Mouse (Mus musculus): ENCODE data around the gene Snapc3. TPM values are rescaled to one million over a fixed set of nuclear protein-coding genes. Genes with fewer than 3 reads are reported as not detected.
A peak's percentile ranks its signal among the peaks of the same experiment; 100 is the strongest.
"Not testable (repeated sequence)": the region's sequence is repeated elsewhere in the genome, so short reads cannot be mapped to it uniquely, and the experiment has no call there.

Gene Snapc3
- polyA plus RNA-seq, 1 experiment from 2014 or later = 34.3 TPM

DNA sequence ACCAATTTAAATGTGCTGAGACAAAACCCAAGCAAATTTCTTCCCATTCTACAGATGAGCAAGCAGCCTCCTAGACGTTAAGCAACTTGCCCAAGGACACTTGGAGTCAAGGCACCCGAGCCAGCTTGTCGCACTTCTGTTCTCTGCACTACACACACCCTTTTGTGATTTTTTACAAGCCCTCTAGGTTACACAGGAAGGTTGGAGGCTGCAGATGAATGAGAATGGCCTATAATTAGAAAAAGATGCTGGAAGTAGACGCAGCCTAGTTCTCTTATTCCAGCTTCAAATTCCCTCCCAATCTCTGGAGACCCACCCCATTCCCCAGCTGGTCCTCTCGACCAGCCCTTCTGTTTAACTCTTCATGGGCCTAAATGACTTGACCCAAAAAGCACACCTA is 71.6 kb downstream of the Snapc3 start:
- in situ Hi-C loops (cut with MboI; ENCODE audit: low pct_unique_long_range_greater_than_20kb) = no loop called here
- H3K27me3 ChIP-seq = no peaks in the 10 kb centered on the region
- ChIA-PET CTCF (no interaction called here), POLR2A (interaction anchor here (0.6 kb wide), 1 partner anchor 59 kb away, joined by 3 read pairs; no protein-coding TSS in a partner anchor)
- no peak for TF ChIP-seq CTCF (IDR thresholded peaks at IDR 0.05)
- no peak for DNase-seq (ENCODE audit: low read depth, low spot score)
- ATAC-seq = no peak

DNA sequence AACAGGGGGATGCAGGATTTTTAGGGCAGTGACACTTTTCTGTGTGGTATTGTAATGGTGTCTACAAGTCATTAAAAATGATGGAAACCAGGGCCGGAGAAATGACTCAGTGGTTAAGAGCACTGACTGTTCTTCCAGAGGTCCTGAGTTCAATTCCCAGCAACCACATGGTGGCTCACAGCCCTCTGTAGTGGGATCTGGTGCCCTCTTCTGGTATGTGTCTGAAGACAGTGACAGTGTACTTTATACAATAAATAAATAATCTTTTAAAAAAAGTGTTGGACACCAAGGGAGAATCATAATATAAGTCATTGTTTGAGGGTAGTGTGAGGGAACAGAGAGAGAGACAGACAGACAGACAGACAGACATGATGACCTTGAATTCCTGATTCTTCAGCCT is 75.6 kb downstream of the Snapc3 start:
- in situ Hi-C loops (cut with MboI; ENCODE audit: low pct_unique_long_range_greater_than_20kb) = no loop called here
- ATAC-seq (no peak), DNase-seq (ENCODE audit: low read depth, low spot score) (no peak)
- TF ChIP-seq CTCF (IDR thresholded peaks at IDR 0.05) = peak; percentile 34
- ChIA-PET CTCF (no interaction called here), POLR2A (no interaction called here)
- H3K27me3 ChIP-seq = no peaks in the 10 kb centered on the region

DNA sequence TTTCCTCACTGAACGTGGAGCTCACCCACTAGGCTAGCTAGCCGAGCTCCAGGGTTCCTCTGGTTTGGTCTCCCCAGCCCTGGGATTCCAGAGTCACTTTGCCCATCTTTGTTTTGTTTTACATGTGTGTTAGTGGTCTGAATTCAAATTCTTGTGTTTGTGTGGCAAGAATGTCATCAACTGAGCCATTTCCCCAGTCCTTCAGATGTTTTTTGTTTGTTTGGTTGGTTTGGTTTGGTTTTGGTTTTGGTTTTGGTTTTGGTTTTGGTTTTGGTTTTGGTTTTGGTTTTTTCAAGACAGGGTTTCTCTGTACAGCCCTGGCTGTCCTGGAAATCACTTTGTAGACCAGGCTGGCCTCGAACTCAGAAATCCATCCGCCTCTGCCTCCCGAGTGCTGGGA is 79.5 kb downstream of the Snapc3 start:
- CTCF ChIA-PET; H3K27me3 ChIP-seq; ATAC-seq; DNase-seq (ENCODE audit: low read depth, low spot score); POLR2A ChIA-PET; in situ Hi-C loops (cut with MboI; ENCODE audit: low pct_unique_long_range_greater_than_20kb): not testable (repeated sequence)

DNA sequence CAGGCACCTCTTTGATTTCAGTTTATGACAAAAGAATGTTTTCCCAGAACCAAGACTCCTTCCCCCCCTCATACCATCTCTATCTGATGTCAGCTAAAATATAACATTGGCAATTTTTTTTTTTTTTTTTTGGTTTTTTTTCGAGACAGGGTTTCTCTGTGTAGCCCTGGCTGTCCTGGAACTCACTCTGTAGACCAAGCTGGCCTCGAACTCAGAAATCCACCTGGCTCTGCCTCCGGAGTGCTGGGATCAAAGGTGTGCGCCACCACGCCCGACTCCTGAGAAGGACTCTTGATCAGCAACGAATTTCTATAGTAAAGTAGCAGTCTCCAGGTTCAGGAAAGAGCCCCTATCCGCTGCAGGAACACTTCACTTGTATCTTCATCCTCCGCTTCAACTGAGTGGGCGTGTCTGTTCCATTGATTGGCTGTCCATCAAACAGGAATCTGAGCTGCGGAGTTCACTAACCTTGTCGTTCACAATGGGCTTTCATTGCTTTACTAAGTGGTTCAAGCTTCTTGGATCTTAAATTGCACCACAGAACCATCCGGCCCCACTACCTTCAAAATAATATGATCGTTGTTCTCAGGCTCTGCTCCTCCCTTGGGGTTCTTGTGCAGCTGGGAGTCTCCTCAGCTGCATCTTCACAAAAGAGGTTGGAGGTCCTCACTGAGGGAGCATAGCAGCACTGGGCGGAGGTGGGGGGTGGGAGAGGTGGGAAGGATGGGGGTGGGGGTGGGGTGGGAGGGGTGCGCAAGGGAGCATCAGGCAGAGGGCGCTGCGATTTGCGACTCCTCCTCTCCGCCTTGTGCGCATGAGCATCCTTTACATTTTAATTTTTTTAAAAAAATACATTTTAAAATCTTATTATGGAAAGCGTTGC is 82.9 kb downstream of the Snapc3 start:
- TF ChIP-seq CTCF (IDR thresholded peaks at IDR 0.05) = no peak
- ATAC-seq = no peak
- in situ Hi-C loops (cut with MboI; ENCODE audit: low pct_unique_long_range_greater_than_20kb) = no loop called here
- ChIA-PET CTCF (no interaction called here), POLR2A (no interaction called here)
- no peaks in the 10 kb centered on the region for H3K27me3 ChIP-seq
- no peak for DNase-seq (ENCODE audit: low read depth, low spot score)

DNA sequence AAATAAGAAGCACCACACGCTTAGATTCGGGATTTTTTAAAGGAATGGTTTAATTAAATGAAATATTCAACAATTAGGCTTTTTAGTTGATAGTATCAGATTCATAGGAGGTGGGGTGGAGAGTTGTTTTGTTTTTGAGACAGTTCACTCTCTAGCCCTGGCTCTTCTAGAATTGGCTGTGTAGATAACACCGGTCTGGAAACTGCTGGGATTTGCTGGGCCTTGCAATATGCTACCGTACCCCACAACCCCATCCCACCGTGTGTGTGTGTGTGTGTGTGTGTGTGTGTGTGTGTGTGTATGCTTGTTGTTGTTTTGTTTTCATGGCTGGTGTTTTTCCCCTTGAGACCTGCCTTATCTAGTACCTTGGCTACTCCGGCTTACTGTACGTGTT is 83.5 kb downstream of the Snapc3 start:
- DNase-seq (ENCODE audit: low read depth, low spot score) (no peak), ATAC-seq (no peak)
- H3K27me3 ChIP-seq = no peaks in the 10 kb centered on the region
- TF ChIP-seq CTCF (IDR thresholded peaks at IDR 0.05) = no peak
- in situ Hi-C loops (cut with MboI; ENCODE audit: low pct_unique_long_range_greater_than_20kb) = no loop called here
- ChIA-PET CTCF (no interaction called here), POLR2A (interaction anchor here (0.6 kb wide), 1 partner anchor 519 kb away, joined by 5 read pairs; no protein-coding TSS in a partner anchor)

DNA sequence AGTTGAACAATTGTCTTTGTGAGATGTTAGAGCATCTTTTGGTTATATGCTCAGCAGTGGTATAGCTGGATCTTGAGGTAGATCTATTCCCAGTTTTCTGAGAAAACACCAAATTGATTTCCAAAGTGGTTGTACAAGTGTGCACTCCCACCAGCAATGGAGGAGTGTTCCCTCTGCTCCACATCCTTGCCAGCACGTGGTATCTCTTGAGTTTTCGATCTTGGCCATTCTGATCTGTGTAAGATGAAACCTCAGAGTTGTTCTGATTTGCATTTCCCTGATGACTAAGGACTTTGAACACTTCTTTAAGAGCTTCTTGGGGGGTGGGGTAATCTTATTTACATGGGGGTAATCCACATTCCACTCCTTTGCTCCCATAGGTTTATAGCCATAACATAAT is 92.1 kb downstream of the Snapc3 start:
- ATAC-seq (no peak), DNase-seq (ENCODE audit: low read depth, low spot score) (no peak)
- TF ChIP-seq CTCF (IDR thresholded peaks at IDR 0.05) = no peak
- in situ Hi-C loops (cut with MboI; ENCODE audit: low pct_unique_long_range_greater_than_20kb) = no loop called here
- H3K27me3 ChIP-seq = no peaks in the 10 kb centered on the region
- POLR2A ChIA-PET = interaction anchor here (1.0 kb wide), 1 partner anchor 16 kb away, joined by 4 read pairs; the partner anchor contains the start of gene Ccdc171
- CTCF ChIA-PET = no interaction called here

DNA sequence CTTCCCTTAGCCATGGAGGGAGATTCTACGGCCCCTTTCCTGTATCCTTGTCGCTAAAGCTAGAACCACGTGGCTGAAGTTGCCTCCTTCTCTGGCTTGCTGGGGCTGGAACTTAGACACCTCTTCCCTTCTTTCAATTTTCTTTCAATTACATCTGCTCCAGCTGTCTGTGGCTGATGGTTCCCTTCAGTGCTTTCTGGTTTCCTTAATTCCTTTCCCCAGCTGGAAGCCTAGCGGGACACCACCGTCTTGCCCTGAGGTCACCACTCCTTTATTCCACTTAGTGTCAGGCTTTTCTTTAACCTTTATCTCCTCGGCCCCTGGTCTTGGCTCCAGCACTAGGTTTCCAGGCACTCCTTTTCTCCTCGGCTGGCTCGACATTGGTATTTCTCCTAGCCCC is 93.6 kb downstream of the Snapc3 start:
- in situ Hi-C loops (cut with MboI; ENCODE audit: low pct_unique_long_range_greater_than_20kb) = no loop called here
- no peaks in the 10 kb centered on the region for H3K27me3 ChIP-seq
- no peak for TF ChIP-seq CTCF (IDR thresholded peaks at IDR 0.05)
- ChIA-PET CTCF (interaction anchor here (2.1 kb wide), 1 partner anchor 8 kb away, joined by 6 read pairs; no protein-coding TSS in a partner anchor), POLR2A (interaction anchor here (0.6 kb wide), 1 partner anchor 403 kb away, joined by 5 read pairs; no protein-coding TSS in a partner anchor)
- no peak for DNase-seq (ENCODE audit: low read depth, low spot score)
- ATAC-seq = no peak

DNA sequence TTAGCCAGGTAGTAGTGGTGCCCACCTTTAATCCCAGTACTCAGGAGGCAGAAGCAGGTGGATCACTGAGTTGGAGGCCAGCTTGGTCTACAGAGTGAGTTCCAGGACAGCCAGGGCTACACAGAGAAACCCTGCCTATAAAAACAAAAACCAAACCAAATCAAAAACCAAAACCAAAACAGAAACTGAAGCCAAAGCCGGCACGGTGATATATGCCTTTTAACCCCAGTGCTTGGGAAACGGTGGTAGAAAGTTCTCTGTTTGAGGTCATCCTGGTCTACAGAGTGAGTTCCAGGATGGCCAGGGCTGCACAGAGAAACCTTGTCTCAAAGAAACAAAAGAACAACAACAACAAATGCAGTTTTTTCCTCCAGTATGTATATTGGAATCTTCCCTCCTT is 94.7 kb downstream of the Snapc3 start:
- DNase-seq (ENCODE audit: low read depth, low spot score) (no peak), ATAC-seq (no peak)
- H3K27me3 ChIP-seq = no peaks in the 10 kb centered on the region
- no peak for TF ChIP-seq CTCF (IDR thresholded peaks at IDR 0.05)
- POLR2A ChIA-PET = no interaction called here
- in situ Hi-C loops (cut with MboI; ENCODE audit: low pct_unique_long_range_greater_than_20kb) = no loop called here
- CTCF ChIA-PET = interaction anchor here (2.1 kb wide), 1 partner anchor 9 kb away, joined by 6 read pairs; no protein-coding TSS in a partner anchor

DNA sequence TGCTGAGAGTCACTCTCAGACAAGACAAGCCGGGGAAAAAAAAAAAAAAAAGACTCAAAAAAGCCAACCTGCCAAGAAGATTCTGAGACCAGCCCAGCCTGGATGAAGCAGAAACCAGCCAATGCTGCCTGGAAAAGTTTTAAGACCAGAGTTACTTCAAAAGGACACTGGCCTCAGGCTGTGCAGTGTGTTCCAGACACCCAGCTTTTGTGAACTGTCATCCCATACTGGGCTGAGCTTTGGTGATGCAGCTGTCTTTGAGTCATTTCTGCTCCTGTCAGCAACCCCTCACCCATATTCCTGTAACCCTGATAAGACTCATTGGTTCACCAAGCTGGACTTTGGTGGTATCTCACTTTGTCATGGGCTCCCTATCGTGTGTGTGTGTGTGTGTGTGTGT is 95.1 kb downstream of the Snapc3 start:
- CTCF ChIA-PET = interaction anchor here (2.1 kb wide), 1 partner anchor 9 kb away, joined by 6 read pairs; no protein-coding TSS in a partner anchor
- in situ Hi-C loops (cut with MboI; ENCODE audit: low pct_unique_long_range_greater_than_20kb) = no loop called here
- POLR2A ChIA-PET = no interaction called here

DNA sequence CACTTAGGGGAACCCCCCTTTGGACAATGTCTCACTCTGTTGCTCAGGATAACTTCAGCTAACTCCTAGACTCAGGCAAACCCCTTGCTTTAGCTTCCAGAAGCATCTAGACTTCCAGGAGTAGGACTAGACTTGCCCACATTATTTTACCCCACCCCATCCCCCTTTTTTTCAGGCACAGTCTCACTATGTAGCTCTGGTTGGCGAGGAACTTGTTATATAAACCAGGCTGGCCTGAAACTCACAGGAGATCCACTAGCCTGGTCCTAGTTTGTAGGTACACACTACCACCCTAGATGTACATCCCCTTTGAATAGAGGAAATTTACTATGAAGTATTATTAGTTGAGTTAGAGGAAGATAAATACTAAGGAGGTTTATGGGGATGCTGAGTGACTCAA is 96.7 kb downstream of the Snapc3 start:
- TF ChIP-seq CTCF (IDR thresholded peaks at IDR 0.05) = no peak
- H3K27me3 ChIP-seq = no peaks in the 10 kb centered on the region
- ChIA-PET CTCF (interaction anchor here (1.3 kb wide), 1 partner anchor 9 kb away, joined by 5 read pairs; no protein-coding TSS in a partner anchor), POLR2A (no interaction called here)
- no peak for ATAC-seq
- in situ Hi-C loops (cut with MboI; ENCODE audit: low pct_unique_long_range_greater_than_20kb) = no loop called here
- no peak for DNase-seq (ENCODE audit: low read depth, low spot score)

More for the DNA sequence above, 95.1 kb downstream of the Snapc3 start:
- H3K27me3 ChIP-seq = no peaks in the 10 kb centered on the region
- no peak for ATAC-seq
- no peak for TF ChIP-seq CTCF (IDR thresholded peaks at IDR 0.05)
- no peak for DNase-seq (ENCODE audit: low read depth, low spot score)

DNA sequence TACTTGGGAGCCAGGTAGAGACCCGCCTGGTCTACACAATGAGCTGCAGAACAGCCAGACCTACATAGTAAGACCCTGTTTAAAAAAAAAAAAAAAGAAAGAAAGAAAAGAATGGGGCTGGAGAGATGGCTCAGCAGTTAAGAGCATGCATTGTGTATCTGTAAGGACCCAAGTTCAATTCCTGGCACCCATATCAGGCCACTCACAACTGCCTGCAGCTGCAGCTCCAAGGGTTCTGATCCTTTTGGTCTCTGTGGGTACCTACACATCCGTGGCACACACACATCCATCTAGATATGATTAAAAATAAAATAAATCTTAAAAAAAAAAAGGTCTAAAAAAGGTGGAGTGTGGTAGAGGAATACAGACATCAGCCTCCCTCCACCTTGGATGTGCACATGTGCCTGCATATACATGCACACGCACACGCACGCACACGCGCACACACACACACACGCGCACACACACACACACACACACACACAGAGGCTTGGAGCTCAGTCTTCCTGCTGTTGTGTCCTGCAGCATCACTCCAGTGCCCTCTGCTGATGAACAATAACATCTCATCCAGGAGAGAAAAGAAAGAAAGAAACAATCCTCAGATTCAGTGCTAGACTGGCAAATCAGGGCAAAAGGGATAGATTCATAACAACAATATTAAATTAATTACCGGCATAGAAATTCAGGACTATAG is 97.6 kb downstream of the Snapc3 start:
- in situ Hi-C loops (cut with MboI; ENCODE audit: low pct_unique_long_range_greater_than_20kb) = no loop called here
- ChIA-PET POLR2A (no interaction called here), CTCF (interaction anchor here (1.3 kb wide), 1 partner anchor 8 kb away, joined by 5 read pairs; no protein-coding TSS in a partner anchor)
- ATAC-seq = no peak
- H3K27me3 ChIP-seq = no peaks in the 10 kb centered on the region
- no peak for TF ChIP-seq CTCF (IDR thresholded peaks at IDR 0.05)
- no peak for DNase-seq (ENCODE audit: low read depth, low spot score)

DNA sequence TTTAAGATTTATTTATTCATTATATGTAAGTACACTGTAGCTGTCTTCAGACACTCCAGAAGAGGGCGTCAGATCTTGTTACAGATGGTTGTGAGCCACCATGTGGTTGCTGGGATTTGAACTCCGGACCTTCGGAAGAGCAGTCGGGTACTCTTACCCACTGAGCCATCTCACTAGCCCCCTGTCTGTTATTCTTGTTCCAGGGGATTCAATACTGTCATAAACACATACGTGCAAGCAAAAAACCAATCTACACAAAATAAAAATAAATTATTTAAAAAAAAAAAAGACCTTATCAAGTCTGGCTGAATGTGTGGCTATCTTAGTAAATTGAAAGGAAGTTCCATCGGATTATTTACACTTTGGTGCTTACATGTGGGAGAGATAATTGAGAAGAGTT is 98.6 kb downstream of the Snapc3 start:
- CTCF ChIA-PET; DNase-seq (ENCODE audit: low read depth, low spot score); in situ Hi-C loops (cut with MboI; ENCODE audit: low pct_unique_long_range_greater_than_20kb); POLR2A ChIA-PET; H3K27me3 ChIP-seq; ATAC-seq: not testable (repeated sequence)
